Mouse (Mus musculus) gastrocnemius, adult 2 months (tissue): ENCODE measurements around the gene Mt1. TPM values are rescaled to one million over a fixed set of nuclear protein-coding genes. Genes with fewer than 3 reads are reported as not detected.

ENCODE experiments used
- DNase-seq: peaks from one replicate; pipeline ENCODE4 v3.0.0; 2022
- H3K27ac ChIP-seq: fragments of 200-600 bp; 2 replicates; pipeline ENCODE4 v1.8.1; 2022; ENCODE audit warnings: mild to moderate bottlenecking
- H3K4me3 ChIP-seq: fragments of 200-600 bp; 2 replicates; pipeline ENCODE4 v1.8.1; 2022; ENCODE audit warnings: mild to moderate bottlenecking, moderate library complexity
- CTCF ChIP-seq: fragments of 200-600 bp; IDR thresholded peaks from 2 replicates; pipeline ENCODE4 v1.8.1; 2022; ENCODE audit warnings: antibody characterized with exemption, mild to moderate bottlenecking, moderate library complexity
- intact Hi-C: fragments of 180-260 bp; cut with DNase I; formaldehyde crosslinking; loops from one replicate; pipeline ENCODE4 v1.15.1; 2025
- total RNA-seq, 2 experiments: library from RNA; stranded (reverse); gene quantifications; 2 replicates each; pipeline ENCODE4 v1.2.3; 2021

The Mt1 gene
- total RNA-seq, 2 experiments from 2014 or later: 120 to 127 TPM

GRCm38 (mm10) chr8:94191101-94191691 lies 12.3 kb downstream of the Mt1 start:
- intact Hi-C loops: no loop called here
- H3K4me3 ChIP-seq: peak overlapping the region; percentile 48
- TF ChIP-seq CTCF: no peak
- DNase-seq: peak; percentile 77
- peak overlapping the region; percentile 43 for H3K27ac ChIP-seq

- peak overlapping the region; percentile 61 for H3K27ac ChIP-seq
These were observed 14.0 kb downstream of the Mt1 start for GRCm38 (mm10) chr8:94192926-94193325.

GRCm38 (mm10) chr8:94194591-94195223 lies 15.8 kb downstream of the Mt1 start:
- DNase-seq: peak; percentile 58
- H3K27ac ChIP-seq: peak overlapping the region; percentile 51
- TF ChIP-seq CTCF: no peak
- intact Hi-C loops: loop anchor here (5.0 kb wide), 1 partner anchor 92 kb away; no protein-coding TSS in a partner anchor
- H3K4me3 ChIP-seq: no peak overlapping the region

More at GRCm38 (mm10) chr8:94192926-94193325, 14.0 kb downstream of the Mt1 start:
- H3K4me3 ChIP-seq: no peak overlapping the region
- peak; percentile 83 for DNase-seq
- intact Hi-C loops: no loop called here
- TF ChIP-seq CTCF: no peak

- intact Hi-C loops: loop anchor here (1.0 to 5.0 kb wide), 2 partner anchors 32 to 97 kb away; no protein-coding TSS in a partner anchor
- Histone ChIP-seq H3K27ac (no peak overlapping the region), H3K4me3 (no peak overlapping the region)
- peak; percentile 50 for DNase-seq
- TF ChIP-seq CTCF: peak; percentile 81
These were observed 20.5 kb downstream of the Mt1 start for GRCm38 (mm10) chr8:94199202-94199869.

- intact Hi-C loops: loop anchor here (10.0 kb wide), 1 partner anchor 609 kb away; no protein-coding TSS in a partner anchor
- Histone ChIP-seq H3K4me3 (no peak overlapping the region), H3K27ac (no peak overlapping the region)
- TF ChIP-seq CTCF: no peak
- no peak for DNase-seq
These were observed 25.2 kb downstream of the Mt1 start for GRCm38 (mm10) chr8:94204043-94204442.

- intact Hi-C loops: loop anchor here (10.0 kb wide), 1 partner anchor 611 kb away; no protein-coding TSS in a partner anchor
- DNase-seq: peak; percentile 83
- H3K4me3 ChIP-seq: no peak overlapping the region
- H3K27ac ChIP-seq: no peak overlapping the region
- peak; percentile 95 for TF ChIP-seq CTCF
These were observed 26.9 kb downstream of the Mt1 start for GRCm38 (mm10) chr8:94205736-94206135.

GRCm38 (mm10) chr8:94206256-94206655 lies 27.4 kb downstream of the Mt1 start:
- no peak for DNase-seq
- no peak overlapping the region for H3K4me3 ChIP-seq
- TF ChIP-seq CTCF: no peak
- intact Hi-C loops: loop anchor here (10.0 kb wide), 1 partner anchor 611 kb away; no protein-coding TSS in a partner anchor
- no peak overlapping the region for H3K27ac ChIP-seq

- Histone ChIP-seq H3K27ac (no peak overlapping the region), H3K4me3 (no peak overlapping the region)
- TF ChIP-seq CTCF: no peak
- DNase-seq: no peak
- intact Hi-C loops: loop anchor here (10.0 kb wide), 1 partner anchor 613 kb away; no protein-coding TSS in a partner anchor
These were observed 28.6 kb downstream of the Mt1 start for GRCm38 (mm10) chr8:94207491-94207890.

GRCm38 (mm10) chr8:94209639-94210038 lies 30.8 kb downstream of the Mt1 start:
- DNase-seq: no peak
- Histone ChIP-seq H3K4me3 (no peak overlapping the region), H3K27ac (no peak overlapping the region)
- no peak for TF ChIP-seq CTCF
- intact Hi-C loops: loop anchor here (10.0 kb wide), 1 partner anchor 615 kb away; no protein-coding TSS in a partner anchor

GRCm38 (mm10) chr8:94210225-94210624 lies 31.3 kb downstream of the Mt1 start:
- Histone ChIP-seq H3K27ac (no peak overlapping the region), H3K4me3 (no peak overlapping the region)
- intact Hi-C loops: no loop called here
- TF ChIP-seq CTCF: no peak
- DNase-seq: no peak

- peak overlapping the region; percentile 92 for H3K27ac ChIP-seq
- TF ChIP-seq CTCF: no peak
- DNase-seq: peak; percentile 38
- peak overlapping the region; percentile 80 for H3K4me3 ChIP-seq
- intact Hi-C loops: no loop called here
These were observed 34.9 kb downstream of the Mt1 start for GRCm38 (mm10) chr8:94213819-94214218.

GRCm38 (mm10) chr8:94214252-94215173 lies 35.6 kb downstream of the Mt1 start, which contains the start of gene Nup93:
Nup93 (plus strand) TSS chr8:94214564.
- H3K27ac ChIP-seq: peak within 1 kb of the TSS; percentile 92
- intact Hi-C loops: no loop called here
- peak; percentile 99 for DNase-seq

More at GRCm38 (mm10) chr8:94214252-94215173, 35.6 kb downstream of the Mt1 start, which contains the start of gene Nup93:
- peak within 1 kb of the TSS; percentile 80 for H3K4me3 ChIP-seq
- peak; percentile 8; the same call in 1 of the 2 replicates for TF ChIP-seq CTCF
